Mouse (Mus musculus) bone marrow macrophage, adult 2 months (primary cell): ENCODE data around the gene Mfsd4b5.

Experiments
- CTCF ChIP-seq: IDR thresholded peaks from 2 replicates; pipeline ENCODE4 v1.5.1; 2012; ENCODE audit warnings: low read depth, mild to moderate bottlenecking, low read length, moderate library complexity
- POLR2A ChIP-seq: IDR thresholded peaks from 2 replicates; pipeline ENCODE4 v1.6.1; 2012; ENCODE audit warnings: mild to moderate bottlenecking, low read depth, low read length, borderline replicate concordance

GRCm38 (mm10) chr10:39974982-39975381 is 11.5 kb downstream of the Mfsd4b5 start:
- TF ChIP-seq POLR2A: no peak
- TF ChIP-seq CTCF: no peak
